Mouse (Mus musculus) liver, embryonic 16.5 days (tissue): ENCODE data around the gene Olfr767. TPM values are rescaled to one million over a fixed set of nuclear protein-coding genes. Genes with fewer than 3 reads are reported as not detected.
"Not testable (repeated sequence)": the region's sequence is repeated elsewhere in the genome, so short reads cannot be mapped to it uniquely, and the experiment has no call there.

Experiments
- ATAC-seq: fragments of 200-750 bp; cut with Nextera tagmentation; 2 replicates; pipeline ENCODE4 v1.8.0; 2017; ENCODE audit warnings: low read depth, mild to moderate bottlenecking, moderate number of reproducible peaks, moderate library complexity
- H3K27ac ChIP-seq: fragments of 300-500 bp; sonication (generic); 2 replicates; pipeline ENCODE4 v1.5.1; 2014; ENCODE audit warnings: mild to moderate bottlenecking, low read length
- H3K27me3 ChIP-seq: fragments of 300-500 bp; sonication (generic); 2 replicates; pipeline ENCODE4 v1.6.1; 2014; ENCODE audit warnings: low read depth, low read length, mixed read lengths; ENCODE audit not compliant: control insufficient read depth, insufficient read depth
- H3K36me3 ChIP-seq: fragments of 300-500 bp; sonication (generic); 2 replicates; pipeline ENCODE4 v1.6.1; 2014; ENCODE audit warnings: mild to moderate bottlenecking; ENCODE audit not compliant: control insufficient read depth, insufficient read depth
- H3K4me1 ChIP-seq: fragments of 300-500 bp; sonication (generic); 2 replicates; pipeline ENCODE4 v1.6.1; 2014; ENCODE audit warnings: low read depth, low read length, mixed read lengths; ENCODE audit not compliant: control insufficient read depth
- H3K4me2 ChIP-seq: fragments of 300-500 bp; sonication (generic); 2 replicates; pipeline ENCODE4 v1.6.1; 2014; ENCODE audit warnings: low read depth, low read length, mixed read lengths
- H3K4me3 ChIP-seq: fragments of 300-500 bp; sonication (generic); 2 replicates; pipeline ENCODE4 v1.5.1; 2014; ENCODE audit warnings: low read depth, mild to moderate bottlenecking, low read length
- H3K9ac ChIP-seq: fragments of 300-500 bp; sonication (generic); 2 replicates; pipeline ENCODE4 v1.6.1; 2014; ENCODE audit warnings: low read depth, low read length
- H3K9me3 ChIP-seq: fragments of 300-500 bp; sonication (generic); replicated peaks from 2 replicates; pipeline ENCODE4 v1.6.1; 2016; ENCODE audit warnings: low read length; ENCODE audit not compliant: control insufficient read depth
- WGBS: fragments of 180-500 bp; shearing (Covaris S2); extraction: QIAGEN DNeasy Blood & Tissue Kit; methylation state at CpG from one replicate; pipeline ENCODE4 v1.1.7; 2014; ENCODE audit not compliant: insufficient replicate concordance; 5-methylcytosine and 5-hydroxymethylcytosine counted together
- polyA plus RNA-seq: library from polyadenylated mRNA; unstranded; fragments of >200 nt; fragmentation: Nextera tagmentation; extraction: Ambion mirVana; gene quantifications from 2 replicates; pipeline ENCODE4 v1.2.1, GENCODE M21; 2015

The Olfr767 gene
- not detected in 2 replicates for polyA plus RNA-seq

DNA sequence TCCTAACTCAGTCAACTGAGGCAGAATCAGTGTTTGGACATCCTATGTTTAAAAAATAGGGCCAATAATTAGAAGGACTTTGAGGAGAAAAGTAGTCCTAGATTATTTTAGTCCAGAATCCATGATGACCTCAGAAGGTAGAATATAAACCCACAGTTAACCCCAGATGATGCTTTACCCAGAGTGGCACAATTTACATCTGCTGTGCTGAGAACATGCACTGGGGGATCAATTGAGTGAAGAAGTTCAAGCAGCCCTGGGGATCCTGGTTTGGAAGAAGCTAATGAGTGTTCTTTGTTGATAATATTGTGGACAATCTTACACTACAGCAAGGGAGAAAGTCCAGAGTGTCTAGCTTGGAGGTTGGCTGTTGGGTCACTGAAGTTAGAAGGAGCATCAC, at the start of gene Olfr767:
Gene Olfr767, minus strand, starts transcription at position 101 of the 400 bp plus-strand sequence.
- H3K4me2 ChIP-seq, H3K9ac ChIP-seq, H3K27ac ChIP-seq, H3K4me3 ChIP-seq, H3K36me3 ChIP-seq, ATAC-seq, H3K4me1 ChIP-seq, H3K9me3 ChIP-seq, H3K27me3 ChIP-seq: not testable (repeated sequence)

DNA sequence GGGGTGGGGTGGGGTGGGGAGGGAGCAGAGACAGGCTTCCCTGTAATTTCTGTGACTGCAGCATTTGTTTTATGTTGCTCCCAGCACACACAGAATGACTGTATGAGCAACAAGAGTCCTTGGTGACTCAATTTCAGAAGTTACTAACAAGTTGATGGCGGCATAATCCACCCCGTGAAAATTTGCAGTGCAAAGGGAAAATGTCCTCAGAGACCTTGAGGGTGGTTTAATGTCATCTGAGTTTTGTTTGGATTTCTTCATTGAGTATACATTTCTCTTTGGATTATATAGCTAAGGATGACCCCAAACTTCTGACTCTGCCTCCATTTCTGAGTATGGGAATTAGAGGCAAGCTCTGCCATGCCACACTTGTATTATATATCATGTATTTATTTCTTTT, 35.1 kb upstream of the Olfr767 start, which contains the start of gene Olfr769:
Gene Olfr769, minus strand, starts transcription at position 101 of the 400 bp plus-strand sequence.
- Histone ChIP-seq H3K4me2 (no peak within 1 kb of the TSS), H3K36me3 (no peaks in the 10 kb centered on the region), H3K27me3 (no peaks in the 10 kb centered on the region), H3K27ac (no peak within 1 kb of the TSS), H3K9me3 (no peaks in the 10 kb centered on the region; the same call in none of the 2 replicates), H3K4me1 (no peaks in the 10 kb centered on the region), H3K4me3 (no peak within 1 kb of the TSS), H3K9ac (no peak within 1 kb of the TSS)
- WGBS, result 74% methylated on average over 2 of the region's 2 CpGs
- no peak for ATAC-seq

DNA sequence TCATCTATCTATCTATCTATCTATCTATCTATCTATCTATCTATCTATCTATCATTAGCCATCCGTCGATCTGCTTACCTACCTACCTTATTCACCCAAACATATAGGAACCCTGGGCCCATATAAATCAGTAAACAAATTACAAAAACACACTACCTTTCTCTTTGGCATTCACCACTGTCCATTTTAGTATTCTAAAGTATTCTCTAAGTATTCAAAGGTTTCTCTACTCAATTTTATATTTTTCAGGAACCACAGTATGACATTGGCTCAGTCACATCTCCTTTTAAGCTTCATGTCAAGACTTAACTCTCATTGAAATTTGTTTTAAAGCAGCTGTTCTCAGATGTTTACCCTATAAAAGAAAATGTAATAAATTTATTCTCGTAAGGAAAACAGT, 32.4 kb upstream of the Olfr767 start:
- 81% methylated on average over 3 of the region's 3 CpGs for WGBS
- no peak for ATAC-seq

DNA sequence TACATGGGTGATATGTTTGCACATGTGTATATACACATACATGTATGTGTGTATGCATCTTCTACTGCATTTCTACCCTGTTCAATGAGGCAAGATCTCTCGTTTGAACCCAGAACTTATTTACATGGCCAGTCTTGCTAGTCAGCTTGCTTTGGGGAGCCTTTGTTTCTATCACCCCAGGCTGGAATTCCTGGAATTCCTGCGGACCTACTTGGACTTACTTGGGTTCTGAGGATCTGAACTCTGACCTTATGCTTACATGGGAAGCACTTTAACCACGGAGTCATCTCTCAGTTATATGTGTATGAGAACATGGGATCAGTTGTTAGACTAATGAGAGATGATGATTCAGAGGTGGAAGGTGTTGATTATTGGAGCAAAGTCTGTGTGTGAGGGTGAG, 18.5 kb upstream of the Olfr767 start:
- 25% methylated on average over 3 of the region's 3 CpGs for WGBS
- H3K9me3 ChIP-seq, result no peaks in the 10 kb centered on the region
- no peak overlapping the region for H3K27ac ChIP-seq
- H3K36me3 ChIP-seq, result no peaks in the 10 kb centered on the region
- H3K9ac ChIP-seq, result no peak overlapping the region
- no peak overlapping the region for H3K4me3 ChIP-seq
- ATAC-seq, result no peak
- no peak overlapping the region for H3K4me2 ChIP-seq
- H3K4me1 ChIP-seq, result no peaks in the 10 kb centered on the region
- H3K27me3 ChIP-seq, result no peaks in the 10 kb centered on the region

More for the DNA sequence above, 32.4 kb upstream of the Olfr767 start:
- H3K27ac ChIP-seq, result no peak overlapping the region
- peaks cover 2% of the 10 kb centered on the region; the same call in 1 of the 2 replicates for H3K9me3 ChIP-seq
- no peak overlapping the region for H3K4me2 ChIP-seq
- no peaks in the 10 kb centered on the region for H3K36me3 ChIP-seq
- no peak overlapping the region for H3K4me3 ChIP-seq
- H3K9ac ChIP-seq, result no peak overlapping the region
- no peaks in the 10 kb centered on the region for H3K27me3 ChIP-seq
- no peaks in the 10 kb centered on the region for H3K4me1 ChIP-seq

DNA sequence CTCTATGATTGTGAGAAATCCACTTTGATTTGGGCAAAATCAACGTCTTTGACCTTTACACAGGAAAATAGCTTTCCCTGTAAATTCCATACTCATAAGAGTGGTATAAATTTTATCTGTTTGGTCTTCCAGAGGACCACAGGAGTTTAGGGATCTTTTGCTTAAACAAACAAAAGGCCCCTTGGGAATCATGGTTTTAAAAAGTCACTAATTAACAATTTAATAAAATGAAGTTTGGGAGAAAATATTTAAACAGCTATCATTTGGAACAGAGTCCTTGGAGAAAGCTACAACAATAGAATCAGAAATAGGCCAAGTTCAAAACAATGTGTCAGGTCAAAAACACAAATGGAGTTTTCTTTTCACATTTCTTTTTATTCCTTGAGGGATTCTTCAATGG, 16.6 kb upstream of the Olfr767 start, which contains the start of gene Olfr768:
Gene Olfr768, minus strand, starts transcription at position 101 of the 400 bp plus-strand sequence.
- Histone ChIP-seq H3K9me3 (no peaks in the 10 kb centered on the region; the same call in 1 of the 2 replicates), H3K9ac (no peak within 1 kb of the TSS), H3K4me3 (no peak within 1 kb of the TSS), H3K27ac (no peak within 1 kb of the TSS), H3K36me3 (no peaks in the 10 kb centered on the region), H3K4me2 (no peak within 1 kb of the TSS), H3K4me1 (no peaks in the 10 kb centered on the region), H3K27me3 (no peaks in the 10 kb centered on the region)
- 50% methylated on average over 1 of the region's 1 CpGs for WGBS
- no peak for ATAC-seq

DNA sequence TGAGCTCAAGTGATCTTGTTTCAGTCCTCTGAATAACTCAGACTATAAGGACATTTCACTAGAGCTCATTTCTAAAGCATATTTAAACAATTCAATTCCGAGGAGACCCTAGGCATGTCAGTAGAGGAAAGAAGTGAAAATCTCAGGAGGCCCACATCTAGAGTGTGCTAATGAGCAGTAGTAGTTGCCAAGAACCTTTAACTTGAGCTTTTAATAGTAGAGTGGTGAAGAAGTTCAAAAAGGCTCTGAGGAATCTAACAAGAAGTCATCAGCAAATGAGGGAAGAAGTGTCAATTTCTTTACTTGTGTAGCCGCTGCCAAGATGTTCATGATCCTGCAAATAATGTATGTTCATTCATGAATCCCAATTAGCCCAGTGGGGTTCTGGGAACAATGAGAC, 13.8 kb downstream of the Olfr767 start, which contains the start of gene Olfr766-ps1:
Gene Olfr766-ps1, minus strand, starts transcription at position 101 of the 400 bp plus-strand sequence.
- Histone ChIP-seq H3K27me3 (no peaks in the 10 kb centered on the region), H3K27ac (no peak within 1 kb of the TSS), H3K4me2 (no peak within 1 kb of the TSS), H3K9me3 (no peaks in the 10 kb centered on the region), H3K4me3 (no peak within 1 kb of the TSS), H3K4me1 (no peaks in the 10 kb centered on the region), H3K36me3 (no peaks in the 10 kb centered on the region), H3K9ac (no peak within 1 kb of the TSS)
- no peak for ATAC-seq
- 54% methylated on average over 2 of the region's 2 CpGs for WGBS

DNA sequence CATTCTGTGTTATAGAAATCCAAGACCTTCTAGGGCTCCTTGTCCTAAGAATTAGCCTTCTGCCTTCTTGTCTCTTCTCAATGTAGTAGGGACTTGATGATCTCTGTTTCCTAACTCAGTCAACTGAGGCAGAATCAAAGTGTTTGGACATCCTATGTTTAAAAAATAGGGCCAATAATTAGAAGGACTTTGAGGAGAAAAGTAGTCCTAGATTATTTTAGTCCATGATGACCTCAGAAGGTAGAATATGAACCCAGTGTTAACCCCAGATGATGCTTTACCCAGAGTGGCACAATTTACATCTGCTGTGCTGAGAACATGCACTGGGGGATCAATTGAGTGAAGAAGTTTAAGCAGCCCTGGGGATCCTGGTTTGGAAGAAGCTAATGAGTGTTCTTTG, 32.8 kb downstream of the Olfr767 start, which contains the start of gene Olfr765:
Gene Olfr765, minus strand, starts transcription at position 101 of the 400 bp plus-strand sequence.
- ATAC-seq, H3K4me2 ChIP-seq, H3K4me3 ChIP-seq, H3K36me3 ChIP-seq, H3K9me3 ChIP-seq, H3K4me1 ChIP-seq, H3K27ac ChIP-seq, H3K9ac ChIP-seq, H3K27me3 ChIP-seq: not testable (repeated sequence)

DNA sequence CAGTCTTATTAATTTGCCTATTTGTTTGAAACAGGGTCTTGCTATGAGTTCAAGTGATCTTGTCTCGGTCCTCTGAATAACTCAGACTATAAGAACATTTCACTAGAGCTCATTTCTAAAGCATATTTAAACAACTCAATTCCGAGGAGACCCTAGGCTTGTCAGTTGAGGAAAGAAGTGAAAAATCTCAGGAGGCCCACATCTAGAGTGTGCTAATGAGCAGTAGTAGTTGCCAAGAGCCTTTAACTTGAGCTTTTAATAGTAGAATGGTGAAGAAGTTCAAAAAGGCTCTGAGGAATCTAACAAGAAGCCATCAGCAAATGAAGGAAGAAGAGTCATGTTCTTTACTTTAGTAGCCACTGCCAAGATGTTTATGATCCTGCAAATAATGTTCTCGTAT, 42.9 kb downstream of the Olfr767 start, which contains the start of gene Olfr764-ps1:
Gene Olfr764-ps1, minus strand, starts transcription at position 101 of the 400 bp plus-strand sequence.
- Histone ChIP-seq H3K4me1 (no peaks in the 10 kb centered on the region), H3K36me3 (no peaks in the 10 kb centered on the region), H3K9me3 (no peaks in the 10 kb centered on the region), H3K27ac (no peak within 1 kb of the TSS), H3K27me3 (no peaks in the 10 kb centered on the region), H3K4me2 (no peak within 1 kb of the TSS), H3K9ac (no peak within 1 kb of the TSS), H3K4me3 (no peak within 1 kb of the TSS)
- 43% methylated on average over 3 of the region's 3 CpGs for WGBS
- no peak for ATAC-seq

DNA sequence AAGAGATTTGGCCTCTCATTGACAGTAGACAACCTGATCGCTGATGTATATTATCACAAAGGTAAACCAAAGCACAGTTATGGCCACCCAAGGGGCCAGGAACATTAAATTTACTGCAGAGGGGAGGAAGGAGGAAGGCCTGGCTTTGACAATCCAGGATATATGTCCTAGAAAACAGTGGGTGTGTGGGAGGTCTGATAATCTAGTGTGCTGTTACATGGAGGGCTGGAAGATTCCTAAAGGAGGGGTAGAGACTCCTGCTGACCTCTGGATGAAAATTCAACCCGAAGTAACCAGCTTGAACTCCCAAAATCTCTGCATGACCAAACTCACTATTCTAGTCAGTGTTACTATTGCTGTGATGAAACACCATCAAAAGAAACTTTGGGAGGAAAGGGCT, 54.4 kb downstream of the Olfr767 start:
- no peak for ATAC-seq
- H3K4me1 ChIP-seq, result no peaks in the 10 kb centered on the region
- H3K9me3 ChIP-seq, result no peaks in the 10 kb centered on the region
- 54% methylated on average over 2 of the region's 2 CpGs for WGBS
- H3K4me3 ChIP-seq, result no peak overlapping the region
- no peak overlapping the region for H3K9ac ChIP-seq
- no peaks in the 10 kb centered on the region for H3K36me3 ChIP-seq
- no peak overlapping the region for H3K4me2 ChIP-seq
- no peak overlapping the region for H3K27ac ChIP-seq
- H3K27me3 ChIP-seq, result no peaks in the 10 kb centered on the region
